Mouse (Mus musculus): Measurements from ENCODE around the gene Upf2. TPM values are rescaled to one million over a fixed set of nuclear protein-coding genes. Genes with fewer than 3 reads are reported as not detected.

Upf2 gene
- total and polyA plus RNA-seq, 3 experiments: 0.63 to 27.4 (median 19.5) TPM

Other genes with a start within 250 kb of the Upf2 start
- 1 to 10 TPM; 4.8 to 7.6 TPM for gene Camk1d, start 237.0 kb upstream of the Upf2 start, total RNA-seq (2021)
- gene Camk1d, start 237.0 kb upstream of the Upf2 start, polyA plus RNA-seq (2012; rRNA removed): 3.3 and 4.5 TPM in 2 replicates
- gene Nudt5, start 106.5 kb upstream of the Upf2 start, total RNA-seq (2021): 10 to 100 TPM; 48.8 to 49.5 TPM
- 4.9 and 7.7 TPM in 2 replicates for gene Nudt5, start 106.5 kb upstream of the Upf2 start, polyA plus RNA-seq (2012; rRNA removed)
- gene Cdc123, start 106.3 kb upstream of the Upf2 start, total RNA-seq (2021): 100 to 1,000 TPM; 122 to 154 TPM
- 21.7 and 31.2 TPM in 2 replicates for gene Cdc123, start 106.3 kb upstream of the Upf2 start, polyA plus RNA-seq (2012; rRNA removed)
- gene Gm13199, start 88.5 kb upstream of the Upf2 start, total RNA-seq (2021): under 1 TPM; 0.40 to 0.93 TPM
- 1.5 and 2.3 TPM in 2 replicates for gene Gm13199, start 88.5 kb upstream of the Upf2 start, polyA plus RNA-seq (2012; rRNA removed)
- 10 to 100 TPM; 24.1 to 31.7 TPM for gene Sec61a2, start 56.0 kb upstream of the Upf2 start, total RNA-seq (2021)
- gene Sec61a2, start 56.0 kb upstream of the Upf2 start, polyA plus RNA-seq (2012; rRNA removed): 24.3 and 25.5 TPM in 2 replicates
- 10 to 100 TPM; 12.1 to 14.8 TPM for gene Dhtkd1, start 8.7 kb upstream of the Upf2 start, total RNA-seq (2021)
- 4.2 and 4.3 TPM in 2 replicates for gene Dhtkd1, start 8.7 kb upstream of the Upf2 start, polyA plus RNA-seq (2012; rRNA removed)
- gene Proser2, start 178.7 kb downstream of the Upf2 start, total RNA-seq (2021): 10 to 100 TPM in 1 of 2 experiments, 1 to 10 TPM in 1; 8.7 to 18.7 TPM
- gene Proser2, start 178.7 kb downstream of the Upf2 start, polyA plus RNA-seq (2012; rRNA removed): 12.1 and 15.6 TPM in 2 replicates